Mouse (Mus musculus) kidney, adult 2 months (tissue): ENCODE measurements at regions not wholly inside any gene's neighbourhood (a gene's known extent, or its start where the extent isn't known, plus 50 kb on each side); places are given as distances from the start of the nearest gene placed in this dataset.

Source experiments
- CTCF ChIP-seq: fragments of 200-500 bp; conservative IDR thresholded peaks from 2 replicates; pipeline ENCODE4 v1.5.1; 2011; ENCODE audit warnings: low read depth, mild to moderate bottlenecking, control low read depth, low read length, moderate library complexity, mixed read lengths; ENCODE audit not compliant: insufficient read depth, insufficient read length
- POLR2A ChIP-seq: fragments of 200-500 bp; IDR thresholded peaks from one replicate; pipeline ENCODE4 v1.6.1; 2011; ENCODE audit warnings: low read depth, low read length, control low read depth

DNA sequence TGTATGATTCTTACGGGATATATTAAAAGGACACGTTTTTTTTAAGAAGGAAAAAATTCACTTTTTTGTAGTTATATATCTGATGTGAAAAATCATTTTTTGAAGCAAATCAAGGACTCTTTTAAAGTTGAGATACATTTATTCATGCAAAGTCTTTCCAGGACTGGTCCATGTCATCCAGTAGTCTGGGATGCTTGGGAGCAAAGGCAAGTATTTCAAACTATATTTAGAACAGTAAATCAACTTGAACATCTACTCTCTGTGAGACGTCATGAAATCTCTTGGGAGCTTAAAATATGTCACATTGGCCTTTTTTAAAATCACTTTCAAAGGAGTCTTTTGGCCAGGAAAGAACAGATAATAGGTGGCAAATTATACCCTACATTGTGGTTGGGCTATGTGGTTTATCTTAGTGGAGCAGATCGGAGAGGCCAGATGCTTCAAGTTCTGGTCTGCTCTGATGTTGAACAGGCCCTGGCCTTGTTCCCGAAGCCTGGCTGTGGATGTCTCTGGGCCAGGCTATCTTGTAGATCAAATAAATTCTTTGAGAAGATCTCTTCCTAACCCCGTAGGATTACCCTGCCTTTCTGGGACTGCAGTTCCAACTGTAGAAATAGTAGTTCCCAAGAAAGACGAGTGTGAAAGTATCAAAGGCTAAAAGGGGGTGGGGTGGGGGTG is 936.8 kb upstream of the Lcorl start:
- no peak for TF ChIP-seq POLR2A
- no peak for TF ChIP-seq CTCF
